Mouse (Mus musculus): ENCODE measurements around the gene Mctp2. TPM values are rescaled to one million over a fixed set of nuclear protein-coding genes. Genes with fewer than 3 reads are reported as not detected.

Gene Mctp2
- polyA plus RNA-seq, 1 experiment, result 0.73 TPM

- Histone ChIP-seq H3K4me3 (ENCODE audit: insufficient read depth, low read length) (no peak overlapping the region), H3K27ac (ENCODE audit: insufficient read depth, low read length) (no peak overlapping the region), H3K4me1 (ENCODE audit: control insufficient read depth, insufficient read depth, low read length) (no peaks in the 10 kb centered on the region)
- TF ChIP-seq POLR2A (IDR thresholded peaks at IDR 0.05; ENCODE audit: extremely low read depth, insufficient read depth, low read length) (no peak), CTCF (IDR thresholded peaks at IDR 0.05; ENCODE audit: extremely low read depth, insufficient read depth, low read length) (no peak)
These were observed 234.8 kb downstream of the Mctp2 start for GRCm38 (mm10) chr7:72071418-72072184.

GRCm38 (mm10) chr7:72068454-72068853 is 238.0 kb downstream of the Mctp2 start:
- no peak overlapping the region for H3K4me3 ChIP-seq (ENCODE audit: insufficient read depth, low read length)
- H3K4me1 ChIP-seq (ENCODE audit: control insufficient read depth, insufficient read depth, low read length), result no peaks in the 10 kb centered on the region
- TF ChIP-seq POLR2A (IDR thresholded peaks at IDR 0.05; ENCODE audit: extremely low read depth, insufficient read depth, low read length), result no peak
- H3K27ac ChIP-seq (ENCODE audit: insufficient read depth, low read length), result no peak overlapping the region

GRCm38 (mm10) chr7:72066352-72066751 is 240.1 kb downstream of the Mctp2 start:
- H3K4me1 ChIP-seq (ENCODE audit: control insufficient read depth, insufficient read depth, low read length), result no peaks in the 10 kb centered on the region
- TF ChIP-seq CTCF (IDR thresholded peaks at IDR 0.05; ENCODE audit: extremely low read depth, insufficient read depth, low read length) (no peak), POLR2A (IDR thresholded peaks at IDR 0.05; ENCODE audit: extremely low read depth, insufficient read depth, low read length) (no peak)
- no peak overlapping the region for H3K27ac ChIP-seq (ENCODE audit: insufficient read depth, low read length)
- no peak overlapping the region for H3K4me3 ChIP-seq (ENCODE audit: insufficient read depth, low read length)

- Histone ChIP-seq H3K4me3 (ENCODE audit: insufficient read depth, low read length) (no peak overlapping the region), H3K4me1 (ENCODE audit: control insufficient read depth, insufficient read depth, low read length) (no peaks in the 10 kb centered on the region), H3K27ac (ENCODE audit: insufficient read depth, low read length) (no peak overlapping the region)
- TF ChIP-seq POLR2A (IDR thresholded peaks at IDR 0.05; ENCODE audit: extremely low read depth, insufficient read depth, low read length) (no peak), CTCF (IDR thresholded peaks at IDR 0.05; ENCODE audit: extremely low read depth, insufficient read depth, low read length) (no peak)
These were observed 254.6 kb downstream of the Mctp2 start for GRCm38 (mm10) chr7:72051759-72052158.

GRCm38 (mm10) chr7:72047588-72048585 is 258.5 kb downstream of the Mctp2 start:
- no peaks in the 10 kb centered on the region for H3K4me1 ChIP-seq (ENCODE audit: control insufficient read depth, insufficient read depth, low read length)
- H3K4me3 ChIP-seq (ENCODE audit: insufficient read depth, low read length), result no peak overlapping the region
- no peak overlapping the region for H3K27ac ChIP-seq (ENCODE audit: insufficient read depth, low read length)
- no peak for TF ChIP-seq CTCF (IDR thresholded peaks at IDR 0.05; ENCODE audit: extremely low read depth, insufficient read depth, low read length)
- TF ChIP-seq POLR2A (IDR thresholded peaks at IDR 0.05; ENCODE audit: extremely low read depth, insufficient read depth, low read length), result no peak
